Mouse (Mus musculus) kidney, postnatal 25 days (tissue): Measurements from ENCODE around the gene Kctd13.
A peak's percentile ranks its signal among the peaks of the same experiment; 100 is the strongest.
"Not testable (repeated sequence)": the region's sequence is repeated elsewhere in the genome, so short reads cannot be mapped to it uniquely, and the experiment has no call there.

Source experiments
- DNase-seq, 2 experiments: peaks; one replicate each; pipeline ENCODE4 v3.0.0; 2021; ENCODE audit warnings: mixed read lengths in 2 of 2

Gene Kctd13

GRCm38 (mm10) chr7:126928384-126929037, at the start of gene Kctd13:
TSS of gene Kctd13 (plus strand) at chr7:126928879.
- DNase-seq = peak; percentile 93 to 96

- DNase-seq = peak; percentile 58 to 80
Observed at GRCm38 (mm10) chr7:126881040-126881439, 47.6 kb upstream of the Kctd13 start.

- DNase-seq = peak in 1 of 2 experiments; percentile 56
Observed at GRCm38 (mm10) chr7:126883731-126884181, 44.9 kb upstream of the Kctd13 start.

- peak; percentile 98 to 99 for DNase-seq
Observed at GRCm38 (mm10) chr7:126884286-126885164, 44.2 kb upstream of the Kctd13 start, which contains the start of gene Taok2. TSS of gene Taok2 (minus strand) at chr7:126884703.

- no peak for DNase-seq
Observed at GRCm38 (mm10) chr7:126887281-126887680, 41.4 kb upstream of the Kctd13 start.

- peak; percentile 52 to 60 for DNase-seq
Observed at GRCm38 (mm10) chr7:126888852-126889251, 39.8 kb upstream of the Kctd13 start.

- no peak for DNase-seq
Observed at GRCm38 (mm10) chr7:126896912-126897311, 31.8 kb upstream of the Kctd13 start.

- peak in 1 of 2 experiments; percentile 31 for DNase-seq
Observed at GRCm38 (mm10) chr7:126897390-126898101, 31.1 kb upstream of the Kctd13 start.

GRCm38 (mm10) chr7:126898102-126898990, 30.3 kb upstream of the Kctd13 start:
- DNase-seq = peak; percentile 98 to 99

GRCm38 (mm10) chr7:126899781-126900180, 28.9 kb upstream of the Kctd13 start:
- DNase-seq = not testable (repeated sequence)

- DNase-seq = no peak
Observed at GRCm38 (mm10) chr7:126905590-126905989, 23.1 kb upstream of the Kctd13 start.

GRCm38 (mm10) chr7:126914844-126915243, 13.8 kb upstream of the Kctd13 start:
- no peak for DNase-seq

- peak in 1 of 2 experiments; percentile 14 for DNase-seq
Observed at GRCm38 (mm10) chr7:126918356-126918755, 10.3 kb upstream of the Kctd13 start.

GRCm38 (mm10) chr7:126919973-126920372, 8.7 kb upstream of the Kctd13 start:
- DNase-seq = no peak

- peak; percentile 67 to 68 for DNase-seq
Observed at GRCm38 (mm10) chr7:126921563-126921962, 7.1 kb upstream of the Kctd13 start.

GRCm38 (mm10) chr7:126922624-126923060, 6.0 kb upstream of the Kctd13 start, which contains the start of gene Tmem219:
TSS of gene Tmem219 (minus strand) at chr7:126922917.
- peak; percentile 91 to 94 for DNase-seq

GRCm38 (mm10) chr7:126923999-126924398, 4.7 kb upstream of the Kctd13 start:
- no peak for DNase-seq

GRCm38 (mm10) chr7:126926299-126926698, 2.4 kb upstream of the Kctd13 start:
- DNase-seq = no peak

GRCm38 (mm10) chr7:126929046-126929445, 367 bp downstream of the Kctd13 start:
- peak in 1 of 2 experiments; percentile 27 for DNase-seq

- no peak for DNase-seq
Observed at GRCm38 (mm10) chr7:126932652-126933051, 4.0 kb downstream of the Kctd13 start.

- DNase-seq = no peak
Observed at GRCm38 (mm10) chr7:126941171-126941570, 12.5 kb downstream of the Kctd13 start.

GRCm38 (mm10) chr7:126941801-126942200, 13.1 kb downstream of the Kctd13 start:
- DNase-seq = no peak
